Mouse (Mus musculus): ENCODE data around the gene Tma7. TPM values are rescaled to one million over a fixed set of nuclear protein-coding genes. Genes with fewer than 3 reads are reported as not detected.
A peak's percentile ranks its signal among the peaks of the same experiment; 100 is the strongest.

The Tma7 gene
- total RNA-seq, 4 experiments from 2014 or later: 342 to 453 (median 370) TPM

GRCm38 (mm10) chr9:109039681-109040080 is 42.7 kb downstream of the Tma7 start:
- no peak for DNase-seq

GRCm38 (mm10) chr9:109038901-109039364 is 43.5 kb downstream of the Tma7 start:
- peak; percentile 60 for DNase-seq

- DNase-seq: peak; percentile 69
Observed at GRCm38 (mm10) chr9:109038086-109038895, 44.1 kb downstream of the Tma7 start, which contains the start of gene Shisa5. TSS of gene Shisa5 (plus strand) at chr9:109038565.

GRCm38 (mm10) chr9:109032435-109032834 is 50.0 kb downstream of the Tma7 start:
- no peak for DNase-seq

- DNase-seq: no peak
Observed at GRCm38 (mm10) chr9:109031686-109032085, 50.7 kb downstream of the Tma7 start.

GRCm38 (mm10) chr9:109031001-109031400 is 51.4 kb downstream of the Tma7 start:
- no peak for DNase-seq

- no peak for DNase-seq
Observed at GRCm38 (mm10) chr9:109030312-109030711, 52.1 kb downstream of the Tma7 start.

GRCm38 (mm10) chr9:109028919-109029318 is 53.5 kb downstream of the Tma7 start:
- no peak for DNase-seq

- DNase-seq: no peak
Observed at GRCm38 (mm10) chr9:109028421-109028820, 54.0 kb downstream of the Tma7 start.

GRCm38 (mm10) chr9:109027521-109027920 is 54.9 kb downstream of the Tma7 start:
- no peak for DNase-seq

Other genes with a start within 250 kb of the Tma7 start
- gene Slc26a6, start 229.3 kb downstream of the Tma7 start, total RNA-seq (2022): 10 to 100 TPM in 3 of 4 experiments, 1 to 10 TPM in 1; 8.4 to 14.4 (median 12.3) TPM
- gene Tmem89, start 168.0 kb downstream of the Tma7 start, total RNA-seq (2022): under 1 TPM in 1 of 4 experiments, not detected in 3; 0.59 TPM
- 100 to 1,000 TPM; 381 to 565 (median 479) TPM for gene Uqcrc1, start 146.0 kb downstream of the Tma7 start, total RNA-seq (2022)
- gene Col7a1, start 129.0 kb downstream of the Tma7 start, total RNA-seq (2022): 10 to 100 TPM in 1 of 4 experiments, 1 to 10 TPM in 3; 2.6 to 12.4 (median 6.9) TPM
- gene Ucn2, start 96.6 kb downstream of the Tma7 start, total RNA-seq (2022): 1 to 10 TPM in 1 of 4 experiments, under 1 TPM in 3; 0.31 to 1.0 (median 0.45) TPM
- 10 to 100 TPM in 2 of 4 experiments, 1 to 10 TPM in 2; 6.2 to 21.6 (median 12.0) TPM for gene Pfkfb4, start 90.8 kb downstream of the Tma7 start, total RNA-seq (2022)
- 100 to 1,000 TPM; 126 to 177 (median 159) TPM for gene Shisa5, start 44.0 kb downstream of the Tma7 start, total RNA-seq (2022)
- gene Trex1, start 22.9 kb downstream of the Tma7 start, total RNA-seq (2022): 10 to 100 TPM; 19.0 to 25.3 (median 21.7) TPM
- gene Atrip, start 8.5 kb downstream of the Tma7 start, total RNA-seq (2022): 10 to 100 TPM; 16.3 to 27.7 (median 22.2) TPM
- gene Ccdc51, start 94 bp downstream of the Tma7 start, total RNA-seq (2022): 10 to 100 TPM; 17.3 to 20.0 (median 18.7) TPM
- gene Plxnb1, start 12.8 kb upstream of the Tma7 start, total RNA-seq (2022): 100 to 1,000 TPM; 128 to 173 (median 140) TPM
- gene Fbxw21, start 79.5 kb upstream of the Tma7 start, total RNA-seq (2022): not detected
- not detected for gene Fbxw13, start 113.4 kb upstream of the Tma7 start, total RNA-seq (2022)
- gene Fbxw20, start 152.2 kb upstream of the Tma7 start, total RNA-seq (2022): not detected
- not detected for gene Fbxw14, start 205.1 kb upstream of the Tma7 start, total RNA-seq (2022)